ENCODE assay signal across 8 mouse cellular contexts in genomic region chrX:168672425-168672824, GRCm38 (mm10). TPM values are rescaled to one million over a fixed set of nuclear protein-coding genes. Genes with fewer than 3 reads are reported as not detected.
DNase-seq lines count a peak whose midpoint lies in the region; ATAC-seq lines count a peak whose summit lies in the region.

No protein-coding gene starts in this region.

- ATAC-seq in intestine, embryonic 15.5 days: peak; percentile 75
- ATAC-seq in midbrain, embryonic 12.5 days (ENCODE audit: low FRiP score, low read depth): peak; percentile 63

- intact Hi-C loops in gastrocnemius, postnatal 36 days (cut with DNase I): no loop called here

- peak overlapping the region; percentile 53 for H3K4me3 ChIP-seq in intestine, embryonic 15.5 days (replicated peaks)
- peak overlapping the region; percentile 58 for H3K4me3 ChIP-seq in limb, embryonic 10.5 days
- H3K4me3 ChIP-seq in midbrain, embryonic 12.5 days: peak overlapping the region; percentile 53

- DNase-seq in right cerebral cortex, adult 18-20 months: peak; percentile 75
- DNase-seq in right cerebral cortex, postnatal 4 days: no peak
- DNase-seq in embryo, embryonic 11 days: peak; percentile 82
- peak; percentile 17 to 44 for DNase-seq in gastrocnemius, postnatal 36 days
- peak; percentile 35 for DNase-seq in limb, embryonic 10.5 days (ENCODE audit: low spot score)
- peak; percentile 24 for DNase-seq in spleen, adult 12 weeks (ENCODE audit: low spot score)

- H3K4me1 ChIP-seq in intestine, embryonic 15.5 days (replicated peaks): no peaks in the 10 kb centered on the region
- H3K4me1 ChIP-seq in limb, embryonic 10.5 days: no peaks in the 10 kb centered on the region
- H3K4me1 ChIP-seq in midbrain, embryonic 12.5 days: no peaks in the 10 kb centered on the region

- no peaks in the 10 kb centered on the region for H3K9me3 ChIP-seq in intestine, embryonic 15.5 days
- no peaks in the 10 kb centered on the region for H3K9me3 ChIP-seq in limb, embryonic 10.5 days (replicated peaks)
- no peaks in the 10 kb centered on the region for H3K9me3 ChIP-seq in midbrain, embryonic 12.5 days

- H3K9ac ChIP-seq in intestine, embryonic 15.5 days: peak overlapping the region; percentile 62
- H3K9ac ChIP-seq in midbrain, embryonic 12.5 days (replicated peaks): peak overlapping the region; percentile 62

- WGBS in intestine, embryonic 15.5 days: 15% methylated on average over 9 of the region's 9 CpGs
- 11% methylated on average over 9 of the region's 9 CpGs for WGBS in limb, embryonic 10.5 days
- WGBS in midbrain, embryonic 12.5 days: 13% methylated on average over 9 of the region's 9 CpGs

- H3K27ac ChIP-seq in intestine, embryonic 15.5 days: 0 out of 2 replicates have a peak overlapping the region, but pooled peaks have one; percentile 96
- peak overlapping the region; percentile 89 for H3K27ac ChIP-seq in limb, embryonic 10.5 days
- H3K27ac ChIP-seq in midbrain, embryonic 12.5 days (replicated peaks): 0 out of 2 replicates have a peak overlapping the region, but pooled peaks have one; percentile 89

- H3K27me3 ChIP-seq in intestine, embryonic 15.5 days (replicated peaks): no peaks in the 10 kb centered on the region
- H3K27me3 ChIP-seq in limb, embryonic 10.5 days (ENCODE audit: low read depth, poor library complexity, severe bottlenecking): peaks cover 72% of the 10 kb centered on the region
- peaks cover 16% of the 10 kb centered on the region for H3K27me3 ChIP-seq in midbrain, embryonic 12.5 days

- no peaks in the 10 kb centered on the region for H3K36me3 ChIP-seq in intestine, embryonic 15.5 days
- peaks cover 32% of the 10 kb centered on the region for H3K36me3 ChIP-seq in limb, embryonic 10.5 days
- H3K36me3 ChIP-seq in midbrain, embryonic 12.5 days: 0 out of 2 replicates have a peak, but pooled peaks cover 2% of the 10 kb centered on the region

- H3K4me2 ChIP-seq in intestine, embryonic 15.5 days (replicated peaks): peak overlapping the region; percentile 81
- H3K4me2 ChIP-seq in midbrain, embryonic 12.5 days (replicated peaks): peak overlapping the region; percentile 69

RNA-seq across cellular contexts. Expression of gene Msl3, which starts 1.3 kb away (rescaled TPM):
- total RNA-seq in gastrocnemius, postnatal 36 days (2021): 10 to 100 TPM; 41.0 to 42.0 TPM
- polyA plus RNA-seq in intestine, embryonic 15.5 days (2015; fragmentation: Nextera tagmentation; extraction: Ambion mirVana): 33.8 and 37.6 TPM in 2 replicates
- polyA plus RNA-seq in limb, embryonic 10.5 days (2016; fragmentation: Nextera tagmentation; extraction: Ambion mirVana): 26.9 and 29.4 TPM in 2 replicates
- 27.3 and 28.2 TPM in 2 replicates for polyA plus RNA-seq in midbrain, embryonic 12.5 days (2016; fragmentation: Nextera tagmentation; extraction: Ambion mirVana)
